Mouse (Mus musculus) urinary bladder, adult 2 months (tissue): Measurements from ENCODE around the gene Tsnax. TPM values are rescaled to one million over a fixed set of nuclear protein-coding genes. Genes with fewer than 3 reads are reported as not detected.
A peak's percentile ranks its signal among the peaks of the same experiment; 100 is the strongest.

Experiments used
- DNase-seq: peaks from one replicate; pipeline ENCODE4 v3.0.0; 2022; ENCODE audit warnings: low spot score
- polyA plus RNA-seq: library from polyadenylated mRNA; depleted of rRNA; stranded (reverse); fragments of >200 nt; gene quantifications from 2 replicates; pipeline ENCODE4 v1.2.3, GENCODE M21; 2012; rRNA removed

The Tsnax gene
- polyA plus RNA-seq = 94.6 and 98.2 TPM in 2 replicates

- peak; percentile 86 for DNase-seq
These were observed at the start of gene Tsnax for GRCm38 (mm10) chr8:125012695-125013627. Gene Tsnax (plus strand): TSS chr8:125012997.

- no peak for DNase-seq
These were observed 49.6 kb upstream of the Tsnax start for GRCm38 (mm10) chr8:124963246-124963645.

GRCm38 (mm10) chr8:124964966-124965365, 47.8 kb upstream of the Tsnax start:
- no peak for DNase-seq

DNA sequence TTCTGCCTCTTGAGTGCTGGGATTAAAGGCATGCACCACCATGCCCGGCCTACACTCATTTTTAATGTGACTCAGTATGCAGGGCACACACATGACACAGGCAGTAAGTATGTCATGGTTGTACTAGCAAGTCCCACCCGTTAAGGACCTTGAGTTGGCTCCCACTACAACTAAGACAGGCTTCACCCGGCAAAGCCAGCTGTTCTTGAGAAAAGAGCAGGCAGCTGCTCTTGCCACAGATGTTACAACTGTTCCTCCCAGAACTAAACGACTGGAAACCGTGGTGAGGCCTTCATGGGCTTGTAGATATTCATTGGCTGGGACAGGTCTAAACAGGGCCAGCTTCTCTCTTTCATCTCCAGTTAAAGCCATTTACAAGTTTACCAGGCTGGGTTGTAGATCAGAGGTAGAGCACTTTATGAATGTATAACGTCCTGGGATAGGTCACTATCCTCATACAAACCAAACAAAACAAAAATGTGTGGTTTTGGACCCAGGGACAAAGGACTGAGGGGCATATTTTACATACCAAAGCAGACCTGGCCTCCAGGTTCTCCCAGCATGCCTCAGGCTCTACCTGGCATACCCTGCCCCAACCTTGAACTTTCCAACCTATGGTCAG, 42.4 kb upstream of the Tsnax start:
- no peak for DNase-seq

- no peak for DNase-seq
These were observed 39.6 kb upstream of the Tsnax start for GRCm38 (mm10) chr8:124973221-124973620.

GRCm38 (mm10) chr8:124974254-124974653, 38.5 kb upstream of the Tsnax start:
- no peak for DNase-seq

DNA sequence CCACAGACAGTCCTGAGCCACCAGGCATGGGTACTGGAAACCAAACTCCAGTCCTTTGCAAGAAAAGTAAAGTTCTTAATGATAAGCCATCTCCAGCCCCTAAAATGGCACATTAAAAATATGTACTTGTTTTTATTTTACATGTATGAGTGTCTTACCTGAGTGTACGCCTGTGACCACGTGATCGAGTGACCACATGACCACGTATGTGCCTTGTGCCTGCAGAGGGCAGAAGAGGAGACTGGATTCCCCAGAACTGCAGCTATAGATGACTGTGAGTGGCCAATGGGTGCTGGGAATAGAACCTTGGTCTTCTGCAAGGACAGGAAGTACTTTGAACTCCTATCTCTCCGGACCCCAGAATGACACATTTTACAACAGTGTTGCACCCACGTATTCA, 36.6 kb upstream of the Tsnax start:
- DNase-seq = no peak

DNA sequence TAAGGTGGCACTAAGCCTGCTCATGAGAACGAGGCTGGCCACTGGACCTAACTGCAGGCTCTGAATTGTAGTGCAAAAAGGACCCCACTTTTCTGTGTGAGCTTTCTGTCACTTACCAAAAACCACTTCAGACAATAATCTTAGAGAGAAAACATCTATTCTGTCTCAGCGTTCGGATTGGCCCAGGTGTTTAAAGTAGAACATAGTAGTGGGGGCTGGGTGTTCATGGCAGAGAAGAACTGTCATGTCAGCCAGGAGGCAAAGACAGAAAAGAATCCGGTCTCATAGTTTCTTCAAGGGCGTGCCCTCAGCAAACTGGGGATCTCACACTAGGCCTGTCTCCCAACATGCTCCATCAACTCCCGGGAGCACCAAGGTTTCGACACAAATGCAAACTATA, 34.8 kb upstream of the Tsnax start:
- DNase-seq = no peak

- no peak for DNase-seq
These were observed 32.8 kb upstream of the Tsnax start for GRCm38 (mm10) chr8:124980036-124980435.

GRCm38 (mm10) chr8:124980828-124981227, 32.0 kb upstream of the Tsnax start:
- DNase-seq = no peak

DNA sequence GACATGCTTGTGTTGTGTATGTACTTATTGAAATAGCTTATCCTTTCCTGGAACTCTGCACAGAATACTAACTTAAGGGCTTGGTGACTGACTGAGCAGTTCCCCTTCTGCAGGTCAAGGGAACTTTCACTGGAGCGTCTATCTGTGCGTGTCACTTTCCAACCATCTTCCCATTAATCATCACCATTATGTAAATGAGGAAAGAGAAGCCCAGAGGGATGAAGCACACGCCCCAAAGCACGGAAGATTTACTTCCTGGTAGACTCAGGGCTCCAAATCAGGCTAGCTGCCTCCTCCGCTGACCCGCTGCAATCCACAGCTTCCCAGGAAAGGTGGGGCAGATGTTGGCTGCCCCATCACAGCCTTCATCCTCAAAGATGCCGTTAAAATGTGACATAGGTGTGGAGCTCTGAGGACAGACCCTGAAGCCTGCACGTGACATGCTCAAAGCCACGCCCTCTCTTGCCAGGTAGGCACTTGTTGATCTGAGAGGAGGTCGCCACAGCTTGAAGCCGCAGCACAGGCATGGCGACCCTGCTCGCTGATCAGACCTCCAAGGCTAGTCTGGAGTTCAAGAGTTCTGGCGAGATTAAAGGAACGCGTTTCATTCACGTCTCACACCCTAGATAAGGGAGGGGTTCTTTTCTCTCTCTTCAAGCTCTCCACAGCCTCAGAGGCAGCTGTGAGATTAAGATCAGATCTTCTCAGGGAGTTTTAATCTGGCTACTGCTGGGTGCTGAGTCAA, 21.7 kb upstream of the Tsnax start:
- no peak for DNase-seq

GRCm38 (mm10) chr8:124991668-124991926, 21.2 kb upstream of the Tsnax start:
- DNase-seq = no peak

- DNase-seq = no peak
These were observed 17.0 kb upstream of the Tsnax start for GRCm38 (mm10) chr8:124995776-124996175.

GRCm38 (mm10) chr8:125024085-125024484, 11.3 kb downstream of the Tsnax start:
- DNase-seq = no peak

GRCm38 (mm10) chr8:125027211-125027610, 14.4 kb downstream of the Tsnax start:
- DNase-seq = no peak

GRCm38 (mm10) chr8:125028841-125029240, 16.0 kb downstream of the Tsnax start:
- no peak for DNase-seq

DNA sequence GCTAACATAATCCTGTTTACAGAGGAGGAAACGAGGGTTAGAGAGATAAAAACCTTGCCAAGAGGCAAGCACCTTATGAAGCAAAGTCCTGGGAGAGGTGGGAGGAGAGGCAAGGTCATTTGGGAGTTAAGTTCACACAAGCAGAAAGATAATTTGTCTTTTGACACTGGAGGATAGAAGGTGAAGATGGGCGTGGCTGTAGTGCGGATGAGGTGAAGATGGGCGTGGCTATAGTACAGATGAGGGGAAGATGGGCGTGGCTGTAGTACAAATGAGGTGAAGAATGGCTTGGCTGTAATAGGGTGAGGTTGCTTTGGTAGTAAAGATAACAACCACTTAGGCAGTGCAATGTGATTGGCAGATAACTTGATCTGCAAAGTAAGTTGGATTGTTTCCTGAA, 18.5 kb downstream of the Tsnax start:
- DNase-seq = no peak

- peak; percentile 40 for DNase-seq
These were observed 21.9 kb downstream of the Tsnax start for GRCm38 (mm10) chr8:125034669-125035068.

DNA sequence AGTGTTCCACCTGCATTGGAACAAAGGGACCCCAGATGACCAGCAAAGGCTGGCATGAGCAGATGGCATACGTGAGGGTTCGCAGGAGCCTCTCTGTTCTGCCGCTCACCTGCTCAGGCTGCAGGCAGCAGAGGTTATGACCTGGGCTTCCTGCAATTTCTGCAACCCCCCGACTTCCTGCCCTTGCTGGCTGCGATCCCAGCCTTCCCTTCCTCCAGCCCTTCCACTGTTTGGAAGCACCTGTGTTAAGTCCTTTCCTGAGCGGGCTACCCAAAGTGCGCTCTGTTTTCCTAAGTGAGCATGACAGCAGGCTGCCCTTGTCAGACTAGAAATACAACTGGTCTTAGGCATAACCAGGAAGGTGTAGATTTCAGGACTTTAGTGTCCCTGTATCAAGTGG, 24.3 kb downstream of the Tsnax start:
- no peak for DNase-seq

DNA sequence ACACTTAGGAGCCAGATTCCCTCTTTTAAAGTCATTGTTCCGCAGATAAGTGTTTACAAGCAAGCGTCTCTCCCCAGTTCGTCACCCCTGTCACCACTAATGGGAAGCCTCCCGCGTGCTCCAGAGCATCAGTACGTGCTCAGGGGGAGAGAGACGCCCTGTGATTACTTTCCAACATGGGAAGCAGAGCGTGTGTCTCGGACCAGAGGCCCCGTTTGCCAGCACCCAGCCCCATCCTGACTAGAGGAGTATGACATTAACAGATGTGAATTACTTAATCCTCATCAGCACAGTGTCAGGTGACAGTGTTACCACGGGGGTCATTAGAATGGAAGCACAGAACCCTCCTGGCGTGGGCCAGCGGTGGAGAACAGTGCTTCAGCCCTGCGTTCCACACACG, 25.9 kb downstream of the Tsnax start:
- no peak for DNase-seq

GRCm38 (mm10) chr8:125040587-125041375, 28.0 kb downstream of the Tsnax start:
- DNase-seq = no peak

GRCm38 (mm10) chr8:125041496-125041895, 28.7 kb downstream of the Tsnax start:
- no peak for DNase-seq
